Mouse (Mus musculus) MN1 (cell line): ENCODE data around the gene Cacna1b.

ENCODE experiments used
- DNase-seq: peaks from one replicate; pipeline ENCODE4 v3.0.0-alpha.2; 2016; ENCODE audit warnings: low spot score

The Cacna1b gene

DNA sequence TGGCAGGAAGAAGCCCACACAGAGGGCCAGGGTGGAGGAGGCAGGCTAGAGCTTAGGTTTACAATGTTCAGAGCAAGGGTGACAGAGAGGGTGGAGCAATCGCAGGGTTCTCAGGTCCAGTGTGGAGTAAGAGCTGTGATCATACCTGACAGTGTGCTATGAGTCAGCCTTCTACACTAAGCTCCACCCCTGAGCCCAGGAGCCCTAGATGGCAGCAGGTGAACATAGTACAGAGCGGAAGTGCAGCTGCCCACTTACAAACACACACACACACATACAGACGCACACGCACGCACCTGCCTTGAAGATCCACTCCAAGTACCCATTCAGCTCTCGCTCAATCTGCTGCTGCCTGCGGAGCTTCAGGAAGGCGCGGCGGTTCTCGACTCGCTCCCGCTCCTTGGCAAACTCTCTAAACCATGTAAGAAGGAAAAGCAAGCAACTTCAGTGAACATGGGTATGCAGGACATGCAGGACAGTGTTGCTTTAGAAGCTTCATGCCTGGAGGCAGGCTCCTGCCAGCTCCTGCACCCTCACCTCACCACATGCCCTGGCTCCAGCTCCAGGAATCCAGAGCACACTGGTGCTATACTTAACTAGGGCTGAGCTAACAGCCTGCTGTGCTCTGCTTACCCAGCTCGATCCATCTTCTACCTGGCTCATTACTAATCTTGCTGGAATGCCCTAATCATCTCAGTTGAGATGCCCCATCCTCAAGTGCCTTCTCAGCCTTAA, 43.1 kb downstream of the Cacna1b start:
- DNase-seq = no peak

GRCm38 (mm10) chr2:24718906-24719305, 44.0 kb downstream of the Cacna1b start:
- DNase-seq = no peak

- no peak for DNase-seq
These were observed 45.0 kb downstream of the Cacna1b start for GRCm38 (mm10) chr2:24717963-24718362.

- no peak for DNase-seq
These were observed 45.5 kb downstream of the Cacna1b start for GRCm38 (mm10) chr2:24717461-24717860.

- no peak for DNase-seq
These were observed 57.0 kb downstream of the Cacna1b start for GRCm38 (mm10) chr2:24705929-24706328.

DNA sequence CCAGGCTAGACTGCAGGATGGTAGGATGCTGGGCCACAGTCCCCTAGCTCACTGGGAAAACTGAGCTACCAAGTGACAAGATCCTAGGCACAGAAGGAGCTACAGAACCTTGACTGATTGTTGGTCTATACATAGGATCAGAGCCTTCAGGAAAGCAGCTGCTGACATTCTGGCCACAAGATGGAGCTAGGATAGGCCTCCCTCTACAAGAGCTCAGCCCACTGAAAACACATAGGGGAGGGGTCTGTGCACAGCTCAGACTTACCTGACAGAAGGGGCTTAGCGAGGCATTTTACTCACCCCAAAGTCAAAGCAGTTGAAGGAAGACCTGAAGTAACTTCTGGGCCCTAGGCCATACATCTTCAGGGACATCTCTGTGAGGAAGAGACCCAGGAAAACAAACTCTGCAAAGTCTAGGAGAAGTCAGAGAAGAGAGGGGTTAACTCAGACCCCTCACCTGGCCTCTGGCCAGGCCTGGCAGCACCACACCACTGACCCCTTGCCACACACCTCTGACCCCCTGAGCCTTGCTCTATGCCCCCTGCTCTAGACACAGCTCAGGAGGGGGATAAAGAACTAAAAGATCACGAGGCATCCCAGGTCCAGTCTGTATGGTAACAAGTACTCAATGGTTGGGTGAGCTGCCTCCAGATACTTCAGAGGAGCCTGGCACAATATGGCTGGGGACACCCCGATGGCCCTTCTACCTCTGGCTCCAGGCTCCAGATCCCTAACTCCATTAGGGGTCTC, 60.6 kb downstream of the Cacna1b start:
- no peak for DNase-seq

DNA sequence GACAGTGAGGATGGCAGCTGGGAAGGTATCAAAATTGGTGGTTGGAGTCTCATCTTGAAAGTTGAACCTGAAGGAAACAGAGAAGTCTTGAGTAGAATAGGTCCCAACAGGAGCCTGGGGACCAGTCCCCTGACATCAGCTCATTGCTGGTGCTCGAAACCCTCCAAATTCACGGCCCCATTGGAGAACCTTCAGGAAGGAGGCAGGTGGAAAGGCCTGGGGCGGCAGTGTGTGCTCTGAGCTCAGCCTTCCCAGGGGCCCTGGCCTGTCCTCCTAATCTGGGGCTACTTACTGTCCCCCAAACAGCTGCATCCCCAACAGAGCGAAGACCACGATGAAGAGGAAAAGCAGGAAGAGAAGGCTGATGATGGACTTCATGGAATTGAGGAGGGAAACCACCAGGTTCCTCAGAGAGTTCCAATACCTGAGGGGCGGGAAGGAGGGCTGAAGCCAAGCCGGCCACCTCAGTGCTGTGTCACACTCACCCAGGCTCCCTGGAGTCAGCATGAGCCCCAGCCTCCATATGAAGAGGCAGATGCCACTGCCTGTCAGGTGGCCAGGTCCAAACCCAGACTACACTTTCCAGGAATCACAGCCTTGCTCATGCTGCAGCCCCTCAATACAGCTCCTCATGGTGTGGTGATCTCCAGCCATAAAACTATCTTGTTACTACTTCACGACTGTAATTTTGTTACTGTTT, 65.5 kb downstream of the Cacna1b start:
- DNase-seq = no peak

GRCm38 (mm10) chr2:24692371-24692770, 70.6 kb downstream of the Cacna1b start:
- no peak for DNase-seq

DNA sequence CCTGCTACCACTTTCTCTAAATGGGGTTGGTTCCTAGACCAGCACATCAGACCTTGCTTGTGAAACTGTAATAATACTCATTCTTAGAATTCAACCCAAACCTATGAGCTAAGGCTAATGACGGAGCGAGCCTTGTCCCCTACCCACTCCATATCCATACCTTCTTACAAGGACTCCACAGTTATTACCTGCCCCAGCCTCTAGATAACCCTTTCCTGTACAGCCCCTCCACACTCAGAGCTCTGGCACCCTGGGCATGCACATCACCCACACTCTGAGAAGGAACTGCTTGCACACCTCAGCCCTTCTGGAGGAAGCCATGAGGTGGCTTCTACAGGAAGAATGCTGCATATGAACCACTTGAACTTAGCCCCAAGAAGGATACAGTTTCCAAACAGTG, 72.6 kb downstream of the Cacna1b start:
- DNase-seq = no peak

DNA sequence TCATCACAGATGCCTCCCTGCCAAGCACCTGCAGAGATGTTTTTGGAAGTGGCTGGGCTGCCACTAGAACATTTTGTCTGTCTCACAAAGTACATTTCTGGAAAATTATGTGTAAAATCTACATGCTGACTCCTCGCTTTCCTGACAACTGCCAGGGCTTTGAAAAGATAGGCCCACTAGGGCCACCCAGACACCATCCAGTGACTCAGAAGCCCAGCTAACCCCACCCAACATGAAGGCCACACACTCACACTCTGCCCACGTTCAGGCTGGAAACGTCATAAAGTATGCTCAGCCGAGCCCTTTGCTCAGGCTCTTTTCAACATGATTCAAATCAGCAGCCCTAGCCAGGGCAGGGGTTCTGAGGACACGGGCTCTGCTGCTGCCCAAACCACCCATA, 77.6 kb downstream of the Cacna1b start:
- no peak for DNase-seq

DNA sequence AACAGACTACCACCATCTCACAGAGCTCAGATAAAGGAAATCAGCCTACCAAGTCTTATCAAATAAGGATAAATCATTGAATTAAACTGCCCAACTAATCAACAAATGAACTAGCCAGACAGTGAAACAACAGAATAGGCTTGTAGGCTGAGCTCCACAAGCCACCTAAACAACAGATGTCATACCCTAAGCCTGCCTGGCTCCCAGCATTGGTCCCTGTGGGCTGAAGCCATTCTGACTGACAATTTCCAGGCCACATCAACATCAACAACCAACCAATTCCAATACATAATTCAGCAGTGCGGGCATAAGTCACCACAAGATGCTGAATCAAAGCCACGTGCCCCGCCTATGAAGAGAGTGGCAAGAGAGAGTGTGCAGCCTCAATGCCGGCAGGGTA, 78.2 kb downstream of the Cacna1b start:
- DNase-seq = no peak

DNA sequence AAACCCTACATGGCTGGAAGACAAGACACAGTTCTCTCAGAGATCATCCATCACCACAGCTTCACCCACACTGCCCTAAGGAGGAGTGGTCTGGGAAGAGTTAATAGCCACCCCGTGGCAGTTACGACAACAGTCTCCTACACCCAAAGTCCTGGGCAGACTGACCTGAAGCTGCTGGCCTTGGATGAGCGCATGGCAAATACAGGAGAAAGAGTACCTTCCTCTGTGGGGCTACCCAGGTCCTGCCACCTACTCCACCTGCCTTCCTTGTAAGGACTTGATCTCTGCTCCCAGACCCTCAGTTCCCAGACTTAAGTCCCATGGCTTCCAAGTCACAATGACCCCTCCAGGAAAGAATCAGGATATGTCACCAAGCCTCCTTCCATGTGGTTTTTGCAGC, 79.7 kb downstream of the Cacna1b start:
- no peak for DNase-seq

- no peak for DNase-seq
These were observed 82.2 kb downstream of the Cacna1b start for GRCm38 (mm10) chr2:24680731-24681130.

GRCm38 (mm10) chr2:24680176-24680575, 82.8 kb downstream of the Cacna1b start:
- no peak for DNase-seq

- no peak for DNase-seq
These were observed 83.8 kb downstream of the Cacna1b start for GRCm38 (mm10) chr2:24679012-24679651.

GRCm38 (mm10) chr2:24678538-24678937, 84.4 kb downstream of the Cacna1b start:
- no peak for DNase-seq

- DNase-seq = no peak
These were observed 84.8 kb downstream of the Cacna1b start for GRCm38 (mm10) chr2:24678110-24678509.

- DNase-seq = no peak
These were observed 85.3 kb downstream of the Cacna1b start for GRCm38 (mm10) chr2:24677629-24678028.

DNA sequence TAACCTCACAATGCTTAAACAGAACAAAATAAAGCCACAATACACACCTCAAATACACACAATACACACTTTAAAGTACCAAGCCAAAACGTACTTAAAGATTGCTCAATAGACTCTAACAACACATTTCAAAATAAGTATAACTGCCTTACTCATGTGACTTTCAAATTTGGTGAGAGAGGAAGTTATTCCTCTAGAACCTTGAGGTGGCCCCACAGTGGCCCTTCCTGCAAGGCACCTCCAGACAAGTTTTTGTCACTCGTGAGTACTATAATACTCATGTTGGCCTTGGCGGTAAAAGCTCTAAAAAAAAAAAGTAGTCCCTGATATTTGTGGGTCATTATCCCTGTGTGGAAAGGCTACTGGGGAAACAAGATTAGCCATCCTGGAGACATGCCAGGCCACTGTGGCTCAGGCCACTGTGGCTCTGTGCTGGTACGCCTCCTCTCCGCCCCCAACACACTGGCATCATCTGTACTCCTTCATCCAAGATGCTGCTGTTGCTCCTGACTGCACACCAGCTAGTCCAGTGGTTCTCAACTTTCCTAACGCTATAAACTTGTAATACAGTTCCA, 88.4 kb downstream of the Cacna1b start:
- DNase-seq = peak; percentile 48

DNA sequence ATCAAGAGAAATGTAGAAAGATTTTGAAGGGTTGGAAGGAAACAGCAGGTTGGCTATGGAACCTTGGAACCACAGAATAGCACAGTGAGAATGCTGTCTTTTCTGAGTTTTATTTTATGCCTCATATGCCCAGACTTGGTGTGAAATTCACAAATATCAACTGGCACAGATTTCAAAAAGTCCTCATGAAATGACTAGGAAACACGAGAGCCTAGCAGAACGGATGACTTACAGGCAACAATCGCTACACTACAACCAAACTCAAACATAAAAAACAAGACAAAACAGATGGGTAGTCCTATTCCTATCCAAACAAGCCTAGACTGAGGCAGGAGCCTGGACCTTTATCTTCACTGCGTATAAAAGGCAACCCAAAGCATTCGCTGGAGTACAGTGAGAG, 94.4 kb downstream of the Cacna1b start:
- DNase-seq = no peak

DNA sequence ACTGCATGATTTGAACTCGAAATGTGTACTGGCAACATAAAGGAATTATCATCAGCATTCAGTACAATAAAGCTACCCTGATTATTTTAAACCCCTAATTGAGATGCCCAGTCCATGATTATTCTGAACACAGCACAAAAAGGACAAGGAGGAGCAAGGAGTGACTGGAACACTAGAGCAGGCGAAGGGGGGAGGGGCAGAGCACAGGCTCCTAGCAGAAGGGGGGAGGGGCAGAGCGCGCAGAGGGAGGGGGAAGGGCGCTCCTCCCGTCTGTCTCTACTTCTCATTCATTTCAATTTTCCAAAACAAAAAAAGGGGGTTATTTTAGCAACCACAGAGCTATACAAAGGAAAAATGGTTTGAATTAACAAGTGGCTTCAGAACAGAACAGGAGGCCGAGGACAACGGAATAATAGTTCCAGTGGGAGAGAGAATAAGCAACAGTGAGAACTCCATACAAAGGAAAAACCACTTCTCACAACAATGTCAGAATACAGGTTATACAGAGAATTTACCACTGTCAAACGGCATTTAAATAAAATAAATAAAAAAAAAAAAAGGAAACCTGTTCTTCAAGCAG, 98.2 kb downstream of the Cacna1b start:
- DNase-seq = no peak
